Mouse (Mus musculus) thymus, postnatal 10 days (tissue): ENCODE measurements around the gene Ubqln2.
A peak's percentile ranks its signal among the peaks of the same experiment; 100 is the strongest.

Source experiments
- DNase-seq, 2 experiments: peaks; one replicate each; pipeline ENCODE4 v3.0.0; 2021; ENCODE audit warnings: low spot score in 2 of 2

The Ubqln2 gene

DNA sequence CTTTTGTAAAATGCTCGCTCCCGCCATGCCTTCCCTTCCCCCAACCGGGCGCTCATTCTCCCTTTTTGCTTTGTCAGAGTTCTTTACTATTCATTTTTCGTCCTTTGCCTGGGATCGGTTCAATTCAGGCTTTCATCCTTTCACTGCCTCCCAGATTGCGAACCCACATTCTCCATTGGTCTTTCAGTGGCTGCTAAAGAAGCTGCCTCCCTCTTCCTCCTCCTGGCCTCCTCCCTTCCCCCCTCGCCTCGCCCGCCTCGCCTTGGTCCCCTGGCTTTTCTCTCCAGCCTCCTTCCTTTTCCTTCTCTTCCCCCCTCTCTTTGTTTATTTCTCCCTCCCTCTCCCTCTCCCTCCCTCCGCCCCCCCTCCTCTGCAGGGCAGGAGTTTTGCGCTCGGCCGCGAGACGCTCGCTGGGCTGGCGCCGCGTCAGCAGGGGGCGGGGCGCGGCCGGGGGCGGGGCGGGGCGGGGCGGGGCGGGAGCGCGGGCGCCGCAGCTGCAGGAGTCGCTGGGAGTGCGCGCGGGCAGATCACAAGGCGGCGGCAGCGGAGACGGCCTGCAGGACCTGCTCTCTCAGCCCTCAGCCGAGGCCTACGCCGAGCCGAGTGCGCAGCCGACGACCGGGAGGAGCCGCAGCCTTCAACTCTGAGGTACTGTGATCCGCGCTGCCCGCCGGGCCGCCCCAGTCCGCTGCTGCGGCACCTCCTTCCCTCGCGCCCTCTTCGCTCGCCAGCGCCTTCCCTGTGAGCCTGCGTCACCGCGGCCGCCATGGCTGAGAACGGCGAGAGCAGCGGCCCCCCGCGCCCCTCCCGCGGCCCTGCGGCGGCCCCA is at the start of gene Ubqln2:
Gene Ubqln2 (plus strand): TSS at position 540 of the 829 bp plus-strand sequence.
- DNase-seq, result peak; percentile 60 to 62

DNA sequence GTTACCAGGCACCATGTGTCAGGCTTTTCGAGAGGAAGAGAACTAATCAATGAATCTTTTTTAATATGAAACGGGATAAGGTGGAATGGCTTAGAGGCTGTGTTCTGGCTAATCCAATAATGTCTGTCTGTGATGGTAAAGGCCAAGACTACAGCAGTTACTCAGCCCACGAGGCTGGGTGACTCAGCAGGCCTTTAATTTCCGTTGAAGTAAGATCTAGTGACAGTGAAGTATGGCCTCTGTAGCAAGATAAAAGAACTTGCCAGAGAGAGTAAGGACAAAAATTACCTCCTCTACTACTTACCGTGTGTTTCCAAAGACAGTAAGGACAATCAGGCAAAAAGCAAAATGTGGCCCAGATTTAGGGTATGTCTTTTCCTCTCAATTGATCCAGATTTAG is 46.1 kb upstream of the Ubqln2 start:
- DNase-seq, result no peak

DNA sequence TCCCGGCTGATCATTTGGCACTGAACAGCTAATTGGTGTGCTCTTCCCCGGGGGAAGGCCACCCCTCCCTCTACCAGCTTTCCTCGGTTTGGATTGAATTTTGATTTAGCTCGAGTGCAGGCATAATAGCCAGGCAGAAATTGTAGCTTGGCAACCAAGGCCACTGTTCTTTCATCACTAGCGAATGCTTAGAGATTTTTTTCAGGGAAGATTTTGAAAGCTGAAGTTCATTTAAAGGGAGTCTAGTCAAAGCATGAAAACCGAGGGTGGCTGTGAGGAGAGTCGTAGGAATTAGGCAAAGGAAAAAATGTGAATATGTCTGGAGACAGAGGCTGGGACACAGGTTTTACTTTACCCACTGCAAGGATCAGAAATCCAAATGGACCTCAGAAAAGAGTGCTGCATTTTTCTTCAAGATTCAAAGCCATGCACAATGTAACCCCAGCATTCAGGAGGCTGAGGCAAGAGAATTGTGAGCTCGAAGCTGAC is 21.2 kb upstream of the Ubqln2 start:
- DNase-seq, result no peak

DNA sequence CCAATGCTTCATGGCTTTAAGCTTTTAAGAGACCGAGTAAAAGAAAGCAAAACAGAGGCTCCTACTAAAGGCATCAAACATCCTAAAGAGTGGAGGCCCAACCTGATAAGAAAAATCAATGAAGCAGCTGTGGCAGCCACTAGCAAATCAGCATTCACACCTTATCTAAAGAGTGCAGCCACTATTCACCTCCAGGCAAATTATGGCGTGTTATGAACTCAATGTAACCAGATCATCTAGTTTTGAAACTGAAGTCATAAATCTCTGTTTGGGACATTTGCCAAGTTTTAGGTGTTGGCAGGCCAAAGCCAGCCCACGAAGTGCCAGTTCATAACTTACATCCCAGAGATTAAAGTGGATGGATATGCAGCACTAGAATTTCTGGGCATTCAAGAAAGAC is 5.7 kb upstream of the Ubqln2 start:
- no peak for DNase-seq

DNA sequence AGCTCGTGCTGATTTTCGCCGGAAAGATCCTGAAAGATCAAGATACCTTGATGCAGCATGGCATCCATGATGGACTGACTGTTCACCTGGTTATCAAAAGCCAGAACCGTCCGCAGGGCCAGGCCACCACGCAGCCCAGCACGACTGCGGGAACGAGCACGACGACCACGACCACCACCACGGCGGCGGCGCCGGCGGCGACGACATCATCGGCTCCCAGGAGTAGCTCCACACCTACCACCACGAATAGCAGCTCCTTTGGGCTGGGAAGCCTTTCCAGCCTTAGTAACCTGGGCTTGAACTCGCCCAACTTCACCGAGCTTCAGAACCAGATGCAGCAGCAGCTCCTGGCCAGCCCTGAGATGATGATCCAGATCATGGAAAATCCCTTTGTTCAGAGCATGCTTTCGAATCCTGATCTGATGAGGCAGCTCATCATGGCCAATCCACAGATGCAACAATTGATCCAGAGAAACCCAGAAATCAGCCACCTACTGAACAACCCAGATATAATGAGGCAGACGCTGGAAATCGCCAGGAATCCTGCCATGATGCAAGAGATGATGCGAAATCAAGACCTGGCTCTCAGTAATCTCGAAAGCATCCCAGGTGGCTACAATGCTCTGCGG is 752 bp downstream of the Ubqln2 start:
- DNase-seq, result peak; percentile 5 to 12

DNA sequence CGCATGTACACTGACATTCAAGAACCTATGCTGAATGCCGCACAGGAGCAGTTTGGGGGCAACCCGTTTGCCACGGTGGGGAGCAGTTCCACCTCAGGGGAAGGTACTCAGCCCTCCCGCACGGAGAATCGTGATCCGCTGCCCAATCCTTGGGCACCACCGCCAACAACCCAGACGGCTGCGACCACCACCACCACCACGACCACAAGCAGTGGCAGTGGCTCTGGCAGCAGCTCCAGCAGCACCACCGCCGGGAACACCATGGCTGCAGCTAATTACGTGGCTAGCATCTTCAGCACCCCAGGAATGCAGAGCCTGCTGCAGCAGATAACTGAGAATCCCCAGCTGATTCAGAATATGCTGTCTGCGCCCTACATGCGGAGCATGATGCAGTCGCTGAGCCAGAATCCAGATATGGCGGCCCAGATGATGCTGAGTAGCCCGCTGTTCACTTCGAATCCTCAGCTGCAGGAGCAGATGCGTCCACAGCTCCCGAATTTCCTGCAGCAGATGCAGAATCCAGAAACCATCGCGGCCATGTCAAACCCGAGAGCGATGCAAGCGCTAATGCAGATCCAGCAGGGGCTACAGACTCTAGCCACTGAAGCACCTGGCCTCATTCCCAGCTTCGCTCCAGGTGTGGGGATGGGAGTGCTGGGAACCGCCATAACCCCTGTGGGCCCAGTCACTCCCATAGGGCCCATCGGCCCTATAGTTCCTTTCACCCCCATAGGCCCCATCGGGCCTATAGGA is 1.4 kb downstream of the Ubqln2 start:
- DNase-seq, result peak in 1 of 2 experiments; percentile 2

DNA sequence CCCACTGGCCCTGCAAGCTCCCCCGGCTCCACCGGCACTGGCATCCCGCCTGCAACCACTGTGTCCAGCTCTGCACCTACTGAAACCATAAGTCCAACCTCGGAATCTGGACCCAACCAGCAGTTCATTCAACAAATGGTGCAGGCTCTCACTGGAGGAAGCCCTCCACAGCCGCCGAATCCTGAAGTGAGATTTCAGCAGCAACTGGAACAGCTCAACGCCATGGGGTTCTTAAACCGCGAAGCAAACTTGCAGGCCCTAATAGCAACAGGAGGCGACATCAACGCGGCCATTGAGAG is 2.0 kb downstream of the Ubqln2 start:
- peak in 1 of 2 experiments; percentile 2 for DNase-seq

DNA sequence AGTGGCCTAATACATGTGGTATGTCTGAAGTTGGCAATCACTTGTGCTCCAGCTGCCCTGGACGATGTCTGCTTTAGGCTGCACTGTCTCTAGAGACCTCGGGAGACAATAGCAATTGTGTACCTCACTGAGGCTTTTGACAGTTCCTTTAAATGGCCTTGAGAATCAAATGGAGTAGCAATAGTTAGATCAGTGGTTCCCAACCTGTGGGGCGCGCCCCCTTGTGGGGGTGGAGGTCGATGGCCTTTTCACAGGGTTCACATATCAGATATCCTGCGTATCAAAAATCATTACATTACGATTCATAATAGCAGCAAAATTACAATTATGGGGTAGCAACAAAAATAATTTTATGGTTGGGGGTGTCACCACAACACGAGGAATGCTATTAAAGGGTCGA is 7.9 kb downstream of the Ubqln2 start:
- DNase-seq, result peak; percentile 11 to 53

DNA sequence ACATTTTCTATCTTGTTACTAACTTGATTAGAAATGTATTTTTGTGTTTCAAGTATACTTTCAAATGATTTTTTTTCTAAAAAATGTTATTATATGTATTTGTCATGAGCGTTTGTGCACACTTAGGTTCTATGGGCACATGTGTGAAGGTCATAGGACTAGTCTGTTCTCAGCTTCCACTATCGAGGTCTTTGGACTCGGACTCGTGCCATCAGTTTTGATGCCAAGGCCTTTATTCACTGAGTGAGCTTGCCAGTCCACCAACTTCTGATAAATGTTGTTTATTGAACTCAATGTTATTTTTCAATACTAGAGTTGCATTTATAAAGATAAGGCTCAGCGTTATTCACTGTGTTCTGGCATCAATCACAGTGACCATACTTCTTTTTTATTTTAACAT is 17.5 kb downstream of the Ubqln2 start:
- DNase-seq, result no peak

DNA sequence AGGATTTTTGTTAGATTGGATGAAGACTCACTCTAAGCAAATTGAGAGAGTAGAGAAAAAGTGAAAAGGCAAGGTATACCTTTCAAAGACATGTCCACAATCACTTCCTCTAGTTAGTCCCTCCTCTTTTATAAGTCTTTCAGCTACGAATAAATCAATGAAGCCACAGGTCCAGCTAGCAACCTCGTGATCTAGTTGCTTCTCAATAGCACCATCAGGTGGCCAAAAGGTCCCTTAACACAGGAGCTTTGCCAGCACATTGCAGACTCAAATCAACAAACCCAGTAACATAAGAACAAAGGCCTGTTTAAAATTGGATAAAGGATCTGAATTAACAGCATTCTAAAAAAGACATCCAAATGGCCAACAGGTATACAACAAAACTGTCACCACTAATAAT is 30.4 kb downstream of the Ubqln2 start:
- no peak for DNase-seq
